Mouse (Mus musculus) neural tube, embryonic 14.5 days (tissue): ENCODE data around the gene Cd207. TPM values are rescaled to one million over a fixed set of nuclear protein-coding genes. Genes with fewer than 3 reads are reported as not detected.

ENCODE experiments used
- ATAC-seq: fragments of 200-750 bp; cut with Nextera tagmentation; 2 replicates; pipeline ENCODE4 v1.8.0; 2017; ENCODE audit warnings: low read depth, mild to moderate bottlenecking, moderate TSS enrichment, moderate library complexity
- H3K27ac ChIP-seq: fragments of 300-500 bp; sonication (generic); 2 replicates; pipeline ENCODE4 v1.5.1; 2014; ENCODE audit warnings: low read depth, mild to moderate bottlenecking, control low read depth, low read length, moderate library complexity, mixed read lengths
- H3K27me3 ChIP-seq: fragments of 300-500 bp; sonication (generic); 2 replicates; pipeline ENCODE4 v1.6.1; 2014; ENCODE audit warnings: low read length; ENCODE audit not compliant: control insufficient read depth, insufficient read depth
- H3K36me3 ChIP-seq: fragments of 300-500 bp; sonication (generic); 2 replicates; pipeline ENCODE4 v1.6.1; 2014; ENCODE audit warnings: low read length, mixed read lengths; ENCODE audit not compliant: control insufficient read depth, insufficient read depth
- H3K4me1 ChIP-seq: fragments of 300-500 bp; sonication (generic); 2 replicates; pipeline ENCODE4 v1.6.1; 2014; ENCODE audit warnings: low read length; ENCODE audit not compliant: control insufficient read depth, insufficient read depth
- H3K4me2 ChIP-seq: fragments of 300-500 bp; sonication (generic); 2 replicates; pipeline ENCODE4 v1.6.1; 2014; ENCODE audit warnings: mild to moderate bottlenecking, low read depth, low read length, control low read depth
- H3K4me3 ChIP-seq: fragments of 300-500 bp; sonication (generic); 2 replicates; pipeline ENCODE4 v1.5.1; 2014; ENCODE audit warnings: low read depth, low read length, control low read depth, mixed read lengths
- H3K9ac ChIP-seq: fragments of 300-500 bp; sonication (generic); replicated peaks from 2 replicates; pipeline ENCODE4 v1.6.1; 2014; ENCODE audit warnings: low read depth, mild to moderate bottlenecking, control low read depth, low read length, mixed read lengths
- H3K9me3 ChIP-seq: fragments of 300-500 bp; sonication (generic); 2 replicates; pipeline ENCODE4 v1.6.1; 2016; ENCODE audit warnings: low read length; ENCODE audit not compliant: control insufficient read depth
- WGBS: fragments of 180-500 bp; shearing (Covaris S2); extraction: QIAGEN DNeasy Blood & Tissue Kit; methylation state at CpG from one replicate; pipeline ENCODE4 v1.1.7; 2014; 5-methylcytosine and 5-hydroxymethylcytosine counted together
- polyA plus RNA-seq: library from polyadenylated mRNA; unstranded; fragments of >200 nt; fragmentation: Nextera tagmentation; extraction: Ambion mirVana; gene quantifications from 2 replicates; pipeline ENCODE4 v1.2.1, GENCODE M21; 2014

The Cd207 gene
- polyA plus RNA-seq, 1 experiment from 2014 or later, result not detected

GRCm38 (mm10) chr6:83711067-83711675 is 33.5 kb upstream of the Cd207 start, which contains the start of gene Vax2:
Gene Vax2, plus strand, starts transcription at chr6:83711264.
- Histone ChIP-seq H3K9me3 (no peaks in the 10 kb centered on the region), H3K27ac (no peak within 1 kb of the TSS), H3K27me3 (peaks cover 93% of the 10 kb centered on the region), H3K4me1 (peaks cover 7% of the 10 kb centered on the region; the same call in 1 of the 2 replicates), H3K4me3 (peak within 1 kb of the TSS; percentile 22), H3K36me3 (no peaks in the 10 kb centered on the region), H3K4me2 (peak within 1 kb of the TSS; percentile 34), H3K9ac (no peak within 1 kb of the TSS)
- peak; percentile 75; the same call in 1 of the 2 replicates for ATAC-seq
- WGBS, result under 1% methylated on average over 41 of the region's 46 CpGs

GRCm38 (mm10) chr6:83710361-83711066 is 32.9 kb upstream of the Cd207 start:
- Histone ChIP-seq H3K4me2 (peak overlapping the region; percentile 34; the same call in 1 of the 2 replicates), H3K4me3 (no peak overlapping the region), H3K27ac (no peak overlapping the region), H3K9ac (no peak overlapping the region), H3K36me3 (no peaks in the 10 kb centered on the region), H3K9me3 (no peaks in the 10 kb centered on the region), H3K27me3 (peaks cover 94% of the 10 kb centered on the region), H3K4me1 (peaks cover 7% of the 10 kb centered on the region; the same call in 1 of the 2 replicates)
- under 1% methylated on average over 32 of the region's 32 CpGs for WGBS
- ATAC-seq, result peak; percentile 55; the same call in 1 of the 2 replicates

GRCm38 (mm10) chr6:83707738-83708510 is 30.3 kb upstream of the Cd207 start:
- no peaks in the 10 kb centered on the region for H3K9me3 ChIP-seq
- peaks cover 7% of the 10 kb centered on the region; the same call in 1 of the 2 replicates for H3K4me1 ChIP-seq
- H3K9ac ChIP-seq, result no peak overlapping the region
- peaks cover 89% of the 10 kb centered on the region for H3K27me3 ChIP-seq
- H3K4me3 ChIP-seq, result no peak overlapping the region
- H3K4me2 ChIP-seq, result no peak overlapping the region
- ATAC-seq, result no peak
- no peaks in the 10 kb centered on the region for H3K36me3 ChIP-seq
- WGBS, result 2% methylated on average over 6 of the region's 6 CpGs
- H3K27ac ChIP-seq, result no peak overlapping the region

- no peak for ATAC-seq
- WGBS, result 16% methylated on average over 5 of the region's 5 CpGs
Measured at GRCm38 (mm10) chr6:83704701-83705100, 27.0 kb upstream of the Cd207 start.

GRCm38 (mm10) chr6:83704294-83704693 is 26.6 kb upstream of the Cd207 start:
- H3K4me3 ChIP-seq, result no peak overlapping the region
- ATAC-seq, result no peak
- no peaks in the 10 kb centered on the region for H3K36me3 ChIP-seq
- H3K4me1 ChIP-seq, result no peaks in the 10 kb centered on the region
- no peaks in the 10 kb centered on the region for H3K9me3 ChIP-seq
- H3K27me3 ChIP-seq, result peaks cover 75% of the 10 kb centered on the region
- no peak overlapping the region for H3K9ac ChIP-seq
- WGBS, result 10% methylated on average over 1 of the region's 1 CpGs
- H3K4me2 ChIP-seq, result no peak overlapping the region
- H3K27ac ChIP-seq, result no peak overlapping the region

More at GRCm38 (mm10) chr6:83704701-83705100, 27.0 kb upstream of the Cd207 start:
- Histone ChIP-seq H3K4me3 (no peak overlapping the region), H3K27ac (no peak overlapping the region), H3K4me2 (no peak overlapping the region), H3K9me3 (no peaks in the 10 kb centered on the region), H3K4me1 (no peaks in the 10 kb centered on the region), H3K36me3 (no peaks in the 10 kb centered on the region), H3K27me3 (peaks cover 75% of the 10 kb centered on the region), H3K9ac (no peak overlapping the region)

GRCm38 (mm10) chr6:83703722-83704078 is 26.0 kb upstream of the Cd207 start:
- Histone ChIP-seq H3K4me1 (no peaks in the 10 kb centered on the region), H3K9ac (no peak overlapping the region), H3K9me3 (no peaks in the 10 kb centered on the region), H3K4me2 (no peak overlapping the region), H3K27ac (no peak overlapping the region), H3K4me3 (no peak overlapping the region), H3K27me3 (peaks cover 75% of the 10 kb centered on the region), H3K36me3 (no peaks in the 10 kb centered on the region)
- 2% methylated on average over 10 of the region's 10 CpGs for WGBS
- ATAC-seq, result no peak

- no peak overlapping the region for H3K9ac ChIP-seq
- H3K27me3 ChIP-seq, result peaks cover 75% of the 10 kb centered on the region
- no peak overlapping the region for H3K4me3 ChIP-seq
- H3K27ac ChIP-seq, result no peak overlapping the region
- H3K9me3 ChIP-seq, result no peaks in the 10 kb centered on the region
- H3K36me3 ChIP-seq, result no peaks in the 10 kb centered on the region
- no peak for ATAC-seq
- no peak overlapping the region for H3K4me2 ChIP-seq
- 0% methylated on average over 27 of the region's 27 CpGs for WGBS
- H3K4me1 ChIP-seq, result no peaks in the 10 kb centered on the region
Measured at GRCm38 (mm10) chr6:83703000-83703721, 25.5 kb upstream of the Cd207 start.

- Histone ChIP-seq H3K27ac (no peak overlapping the region), H3K36me3 (no peaks in the 10 kb centered on the region), H3K4me3 (no peak overlapping the region), H3K4me1 (no peaks in the 10 kb centered on the region), H3K9ac (no peak overlapping the region), H3K27me3 (peaks cover 76% of the 10 kb centered on the region), H3K9me3 (no peaks in the 10 kb centered on the region), H3K4me2 (no peak overlapping the region)
- WGBS, result under 1% methylated on average over 53 of the region's 53 CpGs
- no peak for ATAC-seq
Measured at GRCm38 (mm10) chr6:83702146-83702999, 24.7 kb upstream of the Cd207 start.
